In genomic region chr8:120525832-120526231, GRCm38 (mm10) we compare ENCODE assay signal across 11 mouse cellular contexts.
DNase-seq lines count a peak whose midpoint lies in the region; ATAC-seq and TF ChIP-seq lines count a peak whose summit lies in the region.
"Had no signal": no experiment of that assay in that cellular context is flagged by ENCODE, and none has a peak within 500 bp of the region (broad histone marks: within the 10 kb centered on the region; RNA-seq: fewer than 3 reads in every experiment).

No protein-coding gene starts in this region.

- H3K4me3 ChIP-seq in hindbrain, embryonic 12.5 days: no peak overlapping the region
- H3K4me3 ChIP-seq in hindbrain, postnatal 0 days (ENCODE audit: low read length): no peak overlapping the region
- H3K4me3 ChIP-seq in forebrain, embryonic 16.5 days (replicated peaks; ENCODE audit: low read length): no peak overlapping the region
- no peak overlapping the region for H3K4me3 ChIP-seq in liver, embryonic 12.5 days

- peaks cover 86% of the 10 kb centered on the region for H3K4me1 ChIP-seq in hindbrain, embryonic 12.5 days
- peaks cover 21% of the 10 kb centered on the region for H3K4me1 ChIP-seq in hindbrain, postnatal 0 days (ENCODE audit: insufficient read depth, low read length)
- peaks cover 80% of the 10 kb centered on the region for H3K4me1 ChIP-seq in forebrain, embryonic 16.5 days (replicated peaks; ENCODE audit: control insufficient read depth, insufficient read depth, low read length)
- peaks cover 97% of the 10 kb centered on the region for H3K4me1 ChIP-seq in liver, embryonic 12.5 days

- no peaks in the 10 kb centered on the region for H3K9me3 ChIP-seq in hindbrain, embryonic 12.5 days (replicated peaks)
- H3K9me3 ChIP-seq in hindbrain, postnatal 0 days (ENCODE audit: low read length): no peaks in the 10 kb centered on the region
- H3K9me3 ChIP-seq in forebrain, embryonic 16.5 days (ENCODE audit: control insufficient read depth, low read length): no peaks in the 10 kb centered on the region
- H3K9me3 ChIP-seq in liver, embryonic 12.5 days (replicated peaks): no peaks in the 10 kb centered on the region

- no peak for ATAC-seq in hindbrain, embryonic 12.5 days (ENCODE audit: low FRiP score)
- ATAC-seq in hindbrain, postnatal 0 days: no peak
- ATAC-seq in forebrain, embryonic 16.5 days: 0 out of 2 replicates have a peak, but pooled peaks have one; percentile 7
- peak; percentile 28; the same call in 1 of the 2 replicates for ATAC-seq in liver, embryonic 12.5 days
- ATAC-seq: Patski had no signal

- no peak for TF ChIP-seq CTCF in hindbrain, postnatal 0 days (IDR thresholded peaks at IDR 0.05; ENCODE audit: low read depth)

- 0 out of 2 replicates have a peak overlapping the region, but pooled peaks have one; percentile 35 for H3K27ac ChIP-seq in hindbrain, embryonic 12.5 days
- no peak overlapping the region for H3K27ac ChIP-seq in hindbrain, postnatal 0 days
- no peak overlapping the region for H3K27ac ChIP-seq in forebrain, embryonic 16.5 days (ENCODE audit: low read length)
- peak overlapping the region; percentile 15; the same call in 1 of the 2 replicates for H3K27ac ChIP-seq in liver, embryonic 12.5 days

- peak overlapping the region; percentile 38; the same call in 1 of the 2 replicates for H3K9ac ChIP-seq in hindbrain, embryonic 12.5 days
- H3K9ac ChIP-seq in hindbrain, postnatal 0 days (replicated peaks; ENCODE audit: low read length): no peak overlapping the region
- H3K9ac ChIP-seq in forebrain, embryonic 16.5 days (replicated peaks; ENCODE audit: low read depth, low read length): no peak overlapping the region
- peak overlapping the region; percentile 47; the same call in 1 of the 2 replicates for H3K9ac ChIP-seq in liver, embryonic 12.5 days

- WGBS in hindbrain, embryonic 12.5 days: 52% methylated on average over 6 of the region's 6 CpGs
- 51% methylated on average over 6 of the region's 6 CpGs for WGBS in hindbrain, postnatal 0 days
- 35% methylated on average over 6 of the region's 6 CpGs for WGBS in forebrain, embryonic 16.5 days
- WGBS in liver, embryonic 12.5 days (ENCODE audit: insufficient replicate concordance): 58% methylated on average over 6 of the region's 6 CpGs

- no peaks in the 10 kb centered on the region for H3K27me3 ChIP-seq in hindbrain, embryonic 12.5 days
- H3K27me3 ChIP-seq in hindbrain, postnatal 0 days (ENCODE audit: insufficient read depth, low read length): no peaks in the 10 kb centered on the region
- H3K27me3 ChIP-seq in forebrain, embryonic 16.5 days (replicated peaks; ENCODE audit: control insufficient read depth, insufficient read depth, low read length): no peaks in the 10 kb centered on the region
- no peaks in the 10 kb centered on the region for H3K27me3 ChIP-seq in liver, embryonic 12.5 days (replicated peaks)
- H3K27me3 ChIP-seq: Patski had no signal

- DNase-seq in hindbrain, postnatal 0 days (ENCODE audit: low spot score): no peak
- peak; percentile 59 for DNase-seq in R1 (ENCODE audit: low read depth, low spot score)
- no peak for DNase-seq in right cerebral cortex, adult 2 months (ENCODE audit: low spot score in 2 of 2)
- DNase-seq in B cell, adult 2 months: no peak
- DNase-seq in cerebellum, postnatal 10 days: no peak
- DNase-seq: kidney, postnatal 10 days; lung, postnatal 4 days had no signal

- no peaks in the 10 kb centered on the region for H3K36me3 ChIP-seq in hindbrain, embryonic 12.5 days
- no peaks in the 10 kb centered on the region for H3K36me3 ChIP-seq in hindbrain, postnatal 0 days (ENCODE audit: insufficient read depth, low read length)
- no peaks in the 10 kb centered on the region for H3K36me3 ChIP-seq in forebrain, embryonic 16.5 days (ENCODE audit: control insufficient read depth, insufficient read depth)
- H3K36me3 ChIP-seq in liver, embryonic 12.5 days: peaks cover 34% of the 10 kb centered on the region

- 0 out of 2 replicates have a peak overlapping the region, but pooled peaks have one; percentile 3 for H3K4me2 ChIP-seq in hindbrain, embryonic 12.5 days (replicated peaks)
- H3K4me2 ChIP-seq in hindbrain, postnatal 0 days (ENCODE audit: low read depth, low read length): no peak overlapping the region
- H3K4me2 ChIP-seq in forebrain, embryonic 16.5 days (ENCODE audit: low read length): no peak overlapping the region
- H3K4me2 ChIP-seq in liver, embryonic 12.5 days: peak overlapping the region; percentile 53

Comparison
In these comparisons a context has a peak if more than half of its experiments do, and no peak if none do; other contexts are left out.
1. H3K27ac ChIP-seq: peak in hindbrain, embryonic 12.5 days (single experiment) and liver, embryonic 12.5 days (single experiment); none in hindbrain, postnatal 0 days (single experiment) and forebrain, embryonic 16.5 days (single experiment).
2. H3K4me2 ChIP-seq: peak in hindbrain, embryonic 12.5 days (single experiment) and liver, embryonic 12.5 days (single experiment); none in hindbrain, postnatal 0 days (single experiment) and forebrain, embryonic 16.5 days (single experiment).
3. H3K9ac ChIP-seq: peak in hindbrain, embryonic 12.5 days (single experiment) and liver, embryonic 12.5 days (single experiment); none in hindbrain, postnatal 0 days (single experiment) and forebrain, embryonic 16.5 days (single experiment).
4. ATAC-seq: peak in forebrain, embryonic 16.5 days (single experiment) and liver, embryonic 12.5 days (single experiment); none in hindbrain, embryonic 12.5 days (single experiment) and hindbrain, postnatal 0 days (single experiment).